Mouse (Mus musculus): Measurements from ENCODE around the gene Alg9. TPM values are rescaled to one million over a fixed set of nuclear protein-coding genes. Genes with fewer than 3 reads are reported as not detected.

Gene Alg9
- total and polyA plus RNA-seq, 2 experiments: 14.7 to 16.0 TPM

- Histone ChIP-seq H3K27me3 (ENCODE audit: control insufficient read depth, insufficient read depth, low read length) (no peaks in the 10 kb centered on the region), H3K27ac (replicated peaks; ENCODE audit: insufficient read depth, low read depth, low read length) (peak overlapping the region; percentile 75), H3K9ac (ENCODE audit: low read depth, low read length) (peak overlapping the region; percentile 69), H3K36me3 (ENCODE audit: control insufficient read depth, insufficient read depth, low read length) (peaks cover 13% of the 10 kb centered on the region), H3K4me1 (ENCODE audit: control insufficient read depth, insufficient read depth, low read length) (peaks cover 4% of the 10 kb centered on the region; the same call in 1 of the 2 replicates), H3K4me3 (ENCODE audit: insufficient read depth, low read depth, low read length) (peak overlapping the region; percentile 76), H3K79me2 (ENCODE audit: control insufficient read depth, insufficient read depth, low read length) (no peaks in the 10 kb centered on the region)
- 2% methylated on average over 17 of the region's 17 CpGs for WGBS
- no peak for DNase-seq (ENCODE audit: extremely low read depth, low read depth, low spot score)
- peak; percentile 35; the same call in 1 of the 2 replicates for TF ChIP-seq POLR2A (IDR thresholded peaks at IDR 0.05; ENCODE audit: extremely low read depth, insufficient read depth, low read length)
- TF ChIP-seq CTCF (IDR thresholded peaks at IDR 0.05; ENCODE audit: low read depth, low read length): no peak
Observed at GRCm38 (mm10) chr9:50767531-50768106, 7.2 kb upstream of the Alg9 start.

- Histone ChIP-seq H3K36me3 (ENCODE audit: control insufficient read depth, insufficient read depth, low read length) (peaks cover 10% of the 10 kb centered on the region), H3K4me3 (ENCODE audit: insufficient read depth, low read depth, low read length) (peak within 1 kb of the TSS; percentile 76), H3K79me2 (ENCODE audit: control insufficient read depth, insufficient read depth, low read length) (no peaks in the 10 kb centered on the region)
Observed at GRCm38 (mm10) chr9:50768107-50769002, 6.5 kb upstream of the Alg9 start, which contains the start of gene Fdxacb1. Gene Fdxacb1 (plus strand): TSS chr9:50768236.

GRCm38 (mm10) chr9:50770011-50770410 is 4.8 kb upstream of the Alg9 start:
- Histone ChIP-seq H3K4me3 (ENCODE audit: insufficient read depth, low read depth, low read length) (no peak overlapping the region), H3K79me2 (ENCODE audit: control insufficient read depth, insufficient read depth, low read length) (no peaks in the 10 kb centered on the region), H3K4me1 (ENCODE audit: control insufficient read depth, insufficient read depth, low read length) (peaks cover 11% of the 10 kb centered on the region; the same call in 1 of the 2 replicates), H3K36me3 (ENCODE audit: control insufficient read depth, insufficient read depth, low read length) (no peaks in the 10 kb centered on the region), H3K9ac (ENCODE audit: low read depth, low read length) (no peak overlapping the region), H3K27me3 (ENCODE audit: control insufficient read depth, insufficient read depth, low read length) (no peaks in the 10 kb centered on the region), H3K27ac (replicated peaks; ENCODE audit: insufficient read depth, low read depth, low read length) (no peak overlapping the region)
- TF ChIP-seq POLR2A (IDR thresholded peaks at IDR 0.05; ENCODE audit: extremely low read depth, insufficient read depth, low read length) (no peak), CTCF (IDR thresholded peaks at IDR 0.05; ENCODE audit: low read depth, low read length) (no peak)
- DNase-seq (ENCODE audit: extremely low read depth, low read depth, low spot score): no peak
- WGBS: 82% methylated on average over 2 of the region's 2 CpGs

More at GRCm38 (mm10) chr9:50768107-50769002, 6.5 kb upstream of the Alg9 start, which contains the start of gene Fdxacb1:
- Histone ChIP-seq H3K4me1 (ENCODE audit: control insufficient read depth, insufficient read depth, low read length) (peaks cover 4% of the 10 kb centered on the region; the same call in 1 of the 2 replicates), H3K9ac (ENCODE audit: low read depth, low read length) (peak within 1 kb of the TSS; percentile 83), H3K27me3 (ENCODE audit: control insufficient read depth, insufficient read depth, low read length) (no peaks in the 10 kb centered on the region), H3K27ac (replicated peaks; ENCODE audit: insufficient read depth, low read depth, low read length) (peak within 1 kb of the TSS; percentile 98)
- WGBS: 2% methylated on average over 59 of the region's 59 CpGs
- peak; percentile 95 for DNase-seq (ENCODE audit: extremely low read depth, low read depth, low spot score)
- TF ChIP-seq CTCF (IDR thresholded peaks at IDR 0.05; ENCODE audit: low read depth, low read length): peak; percentile 78
- TF ChIP-seq POLR2A (IDR thresholded peaks at IDR 0.05; ENCODE audit: extremely low read depth, insufficient read depth, low read length): peak; percentile 31; the same call in 1 of the 2 replicates

- 82% methylated on average over 4 of the region's 4 CpGs for WGBS
- Histone ChIP-seq H3K27me3 (ENCODE audit: control insufficient read depth, insufficient read depth, low read length) (no peaks in the 10 kb centered on the region), H3K36me3 (ENCODE audit: control insufficient read depth, insufficient read depth, low read length) (no peaks in the 10 kb centered on the region), H3K79me2 (ENCODE audit: control insufficient read depth, insufficient read depth, low read length) (peaks cover 4% of the 10 kb centered on the region; the same call in 1 of the 2 replicates), H3K9ac (ENCODE audit: low read depth, low read length) (no peak overlapping the region), H3K27ac (replicated peaks; ENCODE audit: insufficient read depth, low read depth, low read length) (no peak overlapping the region), H3K4me3 (ENCODE audit: insufficient read depth, low read depth, low read length) (no peak overlapping the region), H3K4me1 (ENCODE audit: control insufficient read depth, insufficient read depth, low read length) (peaks cover 10% of the 10 kb centered on the region; the same call in 1 of the 2 replicates)
- no peak for DNase-seq (ENCODE audit: extremely low read depth, low read depth, low spot score)
- TF ChIP-seq CTCF (IDR thresholded peaks at IDR 0.05; ENCODE audit: low read depth, low read length) (no peak), POLR2A (IDR thresholded peaks at IDR 0.05; ENCODE audit: extremely low read depth, insufficient read depth, low read length) (no peak)
Observed at GRCm38 (mm10) chr9:50774026-50774462, 775 bp upstream of the Alg9 start.

- under 1% methylated on average over 30 of the region's 30 CpGs for WGBS
- Histone ChIP-seq H3K9ac (ENCODE audit: low read depth, low read length) (peak overlapping the region; percentile 96), H3K4me1 (ENCODE audit: control insufficient read depth, insufficient read depth, low read length) (peaks cover 9% of the 10 kb centered on the region; the same call in 1 of the 2 replicates), H3K79me2 (ENCODE audit: control insufficient read depth, insufficient read depth, low read length) (peaks cover 4% of the 10 kb centered on the region; the same call in 1 of the 2 replicates), H3K36me3 (ENCODE audit: control insufficient read depth, insufficient read depth, low read length) (peaks cover 7% of the 10 kb centered on the region; the same call in 1 of the 2 replicates), H3K27ac (replicated peaks; ENCODE audit: insufficient read depth, low read depth, low read length) (no peak overlapping the region), H3K4me3 (ENCODE audit: insufficient read depth, low read depth, low read length) (peak overlapping the region; percentile 78), H3K27me3 (ENCODE audit: control insufficient read depth, insufficient read depth, low read length) (no peaks in the 10 kb centered on the region)
- TF ChIP-seq POLR2A (IDR thresholded peaks at IDR 0.05; ENCODE audit: extremely low read depth, insufficient read depth, low read length) (no peak), CTCF (IDR thresholded peaks at IDR 0.05; ENCODE audit: low read depth, low read length) (no peak)
- DNase-seq (ENCODE audit: extremely low read depth, low read depth, low spot score): no peak
Observed at GRCm38 (mm10) chr9:50775662-50776126, 875 bp downstream of the Alg9 start.

Measured in liver, adult 2 months (tissue).